In the genomic region with DNA sequence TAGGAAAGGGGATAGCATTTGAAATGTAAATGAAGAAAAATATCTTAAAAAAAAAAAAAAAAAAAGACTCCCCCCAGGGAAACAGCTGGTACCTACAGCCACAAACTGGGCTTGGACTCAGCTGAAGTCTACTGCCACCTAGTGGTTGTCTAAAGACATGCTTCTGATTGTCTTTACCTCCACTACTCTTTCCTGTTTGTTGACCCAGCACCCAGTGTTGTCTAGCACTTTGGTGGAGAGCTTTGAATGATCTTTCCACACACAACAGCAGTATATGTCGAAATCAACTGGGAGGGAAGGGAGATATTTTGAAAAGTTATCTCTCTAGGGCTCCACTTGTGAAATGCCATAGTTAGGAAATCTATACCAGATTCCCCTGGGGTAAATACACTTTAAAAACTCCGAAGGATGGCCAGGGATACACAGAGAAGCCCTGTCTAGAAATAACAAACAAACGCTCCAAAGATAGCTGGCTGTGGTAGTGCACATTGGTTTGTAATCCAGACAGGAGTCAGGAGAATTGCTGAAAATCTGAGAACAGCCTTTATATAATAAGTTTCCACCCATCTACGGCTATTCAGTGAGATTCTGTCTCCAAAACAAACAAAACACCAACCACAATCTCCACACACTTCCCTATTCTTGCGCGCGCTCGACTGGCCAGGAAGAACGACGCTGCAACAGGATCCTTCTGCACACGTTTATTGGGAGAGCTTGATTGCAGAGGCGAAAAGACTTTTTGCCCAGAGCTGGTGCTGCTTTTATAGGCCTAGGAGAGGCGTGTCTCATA, we compare ENCODE assay signal across 12 mouse cellular contexts. TPM values are rescaled to one million over a fixed set of nuclear protein-coding genes. Genes with fewer than 3 reads are reported as not detected.
A peak's percentile ranks its signal among the peaks of the same experiment; 100 is the strongest.
DNase-seq lines count a peak whose midpoint lies in the region; ATAC-seq and TF ChIP-seq lines count a peak whose summit lies in the region.
"Had no signal": no experiment of that assay in that cellular context is flagged by ENCODE, and none has a peak within 500 bp of the region (broad histone marks: within the 10 kb centered on the region; RNA-seq: fewer than 3 reads in every experiment).

No protein-coding gene starts in this region.

- H3K9ac ChIP-seq in hindbrain, embryonic 11.5 days (ENCODE audit: low read depth, low read length) = no peak overlapping the region
- no peak overlapping the region for H3K9ac ChIP-seq in hindbrain, embryonic 13.5 days
- H3K9ac ChIP-seq: embryonic facial prominence, embryonic 15.5 days; heart, embryonic 13.5 days had no signal

- H3K4me3 ChIP-seq in hindbrain, embryonic 11.5 days (ENCODE audit: low read depth, low read length) = no peak overlapping the region
- H3K4me3 ChIP-seq in hindbrain, embryonic 13.5 days = no peak overlapping the region
- no peak overlapping the region for H3K4me3 ChIP-seq in testis, adult 2 months (ENCODE audit: control insufficient read depth, low read depth, low read length)
- H3K4me3 ChIP-seq: embryonic facial prominence, embryonic 15.5 days; heart, embryonic 13.5 days had no signal

- H3K27ac ChIP-seq in hindbrain, embryonic 11.5 days (ENCODE audit: low read depth, low read length) = no peak overlapping the region
- no peak overlapping the region for H3K27ac ChIP-seq in hindbrain, embryonic 13.5 days
- no peak overlapping the region for H3K27ac ChIP-seq in testis, adult 2 months (ENCODE audit: control insufficient read depth, insufficient read depth, low read depth, low read length)
- H3K27ac ChIP-seq: embryonic facial prominence, embryonic 15.5 days; heart, embryonic 13.5 days; macrophage had no signal

- peak; percentile 10; the same call in 1 of the 2 replicates for TF ChIP-seq CTCF in testis, adult 2 months (IDR thresholded peaks at IDR 0.05; ENCODE audit: control insufficient read depth, insufficient read depth, insufficient replicate concordance, low read depth, low read length)

- H3K4me2 ChIP-seq in hindbrain, embryonic 11.5 days (replicated peaks; ENCODE audit: low read depth, low read length) = no peak overlapping the region
- H3K4me2 ChIP-seq in hindbrain, embryonic 13.5 days = no peak overlapping the region
- H3K4me2 ChIP-seq: embryonic facial prominence, embryonic 15.5 days; heart, embryonic 13.5 days had no signal

- no peaks in the 10 kb centered on the region for H3K36me3 ChIP-seq in hindbrain, embryonic 11.5 days (ENCODE audit: control insufficient read depth, insufficient read depth, low read length)
- no peaks in the 10 kb centered on the region for H3K36me3 ChIP-seq in hindbrain, embryonic 13.5 days
- no peaks in the 10 kb centered on the region for H3K36me3 ChIP-seq in testis, adult 2 months (ENCODE audit: control insufficient read depth, insufficient read depth, low read length)
- H3K36me3 ChIP-seq in splenic B cell, adult 2 months (ENCODE audit: control insufficient read depth, insufficient read depth, low read length, poor library complexity, severe bottlenecking) = no peaks in the 10 kb centered on the region
- H3K36me3 ChIP-seq: embryonic facial prominence, embryonic 15.5 days; heart, embryonic 13.5 days had no signal

- intact Hi-C loops in gastrocnemius, postnatal 14 days (cut with DNase I; ENCODE audit: low total_unique reads) = no loop called here
- intact Hi-C loops in left cerebral cortex, postnatal 25 days (cut with DNase I) = no loop called here

- 95% methylated on average over 11 of the region's 13 CpGs for WGBS in hindbrain, embryonic 11.5 days
- 96% methylated on average over 12 of the region's 13 CpGs for WGBS in hindbrain, embryonic 13.5 days

- no peaks in the 10 kb centered on the region for H3K9me3 ChIP-seq in hindbrain, embryonic 11.5 days (ENCODE audit: control insufficient read depth, low read length)
- H3K9me3 ChIP-seq in hindbrain, embryonic 13.5 days = no peaks in the 10 kb centered on the region
- H3K9me3 ChIP-seq: embryonic facial prominence, embryonic 15.5 days; heart, embryonic 13.5 days had no signal

- H3K27me3 ChIP-seq in hindbrain, embryonic 11.5 days (ENCODE audit: control insufficient read depth, insufficient read depth, low read length) = no peaks in the 10 kb centered on the region
- no peaks in the 10 kb centered on the region for H3K27me3 ChIP-seq in hindbrain, embryonic 13.5 days
- no peaks in the 10 kb centered on the region for H3K27me3 ChIP-seq in testis, adult 2 months (ENCODE audit: control insufficient read depth, insufficient read depth, low read length)
- H3K27me3 ChIP-seq in splenic B cell, adult 2 months (ENCODE audit: control insufficient read depth, insufficient read depth, low read length, poor library complexity, severe bottlenecking) = no peaks in the 10 kb centered on the region
- H3K27me3 ChIP-seq: embryonic facial prominence, embryonic 15.5 days; heart, embryonic 13.5 days had no signal

- ATAC-seq in hindbrain, embryonic 11.5 days (ENCODE audit: low FRiP score) = no peak
- ATAC-seq in hindbrain, embryonic 13.5 days (ENCODE audit: low FRiP score) = no peak

- no peak for TF ChIP-seq POLR2A in testis, adult 2 months (IDR thresholded peaks at IDR 0.05; ENCODE audit: control insufficient read depth, low read depth, low read length)

- no peaks in the 10 kb centered on the region for H3K4me1 ChIP-seq in hindbrain, embryonic 11.5 days (replicated peaks; ENCODE audit: control insufficient read depth, insufficient read depth, low read length)
- no peaks in the 10 kb centered on the region for H3K4me1 ChIP-seq in hindbrain, embryonic 13.5 days (replicated peaks)
- H3K4me1 ChIP-seq in testis, adult 2 months (ENCODE audit: control insufficient read depth, insufficient read depth, low read length) = no peaks in the 10 kb centered on the region
- H3K4me1 ChIP-seq: embryonic facial prominence, embryonic 15.5 days; heart, embryonic 13.5 days had no signal

- DNase-seq in hindbrain, embryonic 11.5 days (ENCODE audit: low spot score) = peak; percentile 11
- DNase-seq in testis, postnatal 10 days (ENCODE audit: low spot score) = no peak
- DNase-seq in c-Kit-positive CD71-positive TER-119-negative erythroid progenitor cells, embryonic 14.5 days (ENCODE audit: low read depth) = peak; percentile 1
- DNase-seq in splenic B cell, adult 2 months (ENCODE audit: low read depth, low spot score) = peak; percentile 7
- DNase-seq in gastrocnemius, postnatal 14 days = no peak
- no peak for DNase-seq in left cerebral cortex, postnatal 25 days (ENCODE audit: low spot score in 2 of 2)

RNA-seq across cellular contexts. Expression of gene Clec3a, which starts 27.2 kb away (rescaled TPM):
- polyA plus RNA-seq in hindbrain, embryonic 11.5 days (2014; fragmentation: Nextera tagmentation; extraction: Ambion mirVana) = 0.28 TPM in 1 of 2 replicates, not detected in the other
- polyA plus RNA-seq in hindbrain, embryonic 13.5 days (2015; fragmentation: Nextera tagmentation; extraction: Ambion mirVana) = not detected in 2 replicates
- polyA plus RNA-seq in testis, adult 2 months (2012; rRNA removed) = not detected in 2 replicates
- under 1 TPM in 1 of 2 experiments, not detected in 1; 0.71 TPM for total RNA-seq in gastrocnemius, postnatal 14 days (2021)
- not detected for total RNA-seq in left cerebral cortex, postnatal 25 days (2021)
- total RNA-seq: layer of hippocampus, postnatal 10 days had no signal
- polyA plus RNA-seq: heart, embryonic 13.5 days; macrophage had no signal

RNA-seq across cellular contexts. Expression of gene Wwox, which starts 48.8 kb away (rescaled TPM):
- polyA plus RNA-seq in hindbrain, embryonic 11.5 days (2014; fragmentation: Nextera tagmentation; extraction: Ambion mirVana) = 10.8 and 14.1 TPM in 2 replicates
- 12.4 and 13.8 TPM in 2 replicates for polyA plus RNA-seq in hindbrain, embryonic 13.5 days (2015; fragmentation: Nextera tagmentation; extraction: Ambion mirVana)
- 14.9 and 15.2 TPM in 2 replicates for polyA plus RNA-seq in testis, adult 2 months (2012; rRNA removed)
- total RNA-seq in gastrocnemius, postnatal 14 days (2021) = 1 to 10 TPM; 7.2 to 7.8 TPM
- 10 to 100 TPM; 12.7 to 13.6 TPM for total RNA-seq in left cerebral cortex, postnatal 25 days (2021)

Comparison
In these comparisons a context has a peak if more than half of its experiments do, and no peak if none do; other contexts are left out.
1. DNase-seq: peak in hindbrain, embryonic 11.5 days (single experiment), c-Kit-positive CD71-positive TER-119-negative erythroid progenitor cells, embryonic 14.5 days (single experiment) and splenic B cell, adult 2 months (single experiment); none in testis, postnatal 10 days (single experiment), gastrocnemius, postnatal 14 days (single experiment) and left cerebral cortex, postnatal 25 days (0 of 2).